Mouse (Mus musculus): ENCODE data around the gene Nop2. TPM values are rescaled to one million over a fixed set of nuclear protein-coding genes. Genes with fewer than 3 reads are reported as not detected.
A peak's percentile ranks its signal among the peaks of the same experiment; 100 is the strongest.

The Nop2 gene
- 10 to 100 TPM; 29.5 TPM for total RNA-seq (2021)

- DNase-seq (ENCODE audit: extremely low spot score in 1 of 2, low spot score in 1 of 2), result peak; percentile 63 to 72
Observed at GRCm38 (mm10) chr6:125131302-125132156, at the start of gene Nop2. Gene Nop2 (plus strand): TSS chr6:125131909.

- no peak for DNase-seq (ENCODE audit: extremely low spot score in 1 of 2, low spot score in 1 of 2)
Observed at GRCm38 (mm10) chr6:125082801-125083386, 48.8 kb upstream of the Nop2 start.

GRCm38 (mm10) chr6:125084424-125084823 is 47.3 kb upstream of the Nop2 start:
- peak in 1 of 2 experiments; percentile 48 for DNase-seq (ENCODE audit: extremely low spot score in 1 of 2, low spot score in 1 of 2)

DNA sequence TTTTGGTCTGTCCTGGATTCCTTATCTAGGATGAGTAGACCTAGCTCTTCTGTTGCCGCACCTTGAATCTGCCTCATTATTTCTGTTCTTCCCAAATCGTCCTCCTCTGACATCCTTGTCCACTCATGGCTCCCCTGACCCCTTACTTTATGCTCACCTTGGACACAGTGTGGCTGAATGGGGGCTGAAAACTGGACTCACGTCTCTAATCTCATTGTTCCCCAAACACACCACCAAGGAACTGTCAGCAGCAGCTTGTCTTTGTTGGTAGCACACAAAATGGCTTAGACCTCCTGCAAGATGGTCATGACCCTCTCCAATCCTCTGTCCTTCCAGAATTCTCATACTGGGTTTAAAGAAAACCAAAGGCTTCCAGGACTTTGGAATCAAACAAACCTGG is 43.8 kb upstream of the Nop2 start:
- DNase-seq (ENCODE audit: extremely low spot score in 1 of 2, low spot score in 1 of 2), result no peak

DNA sequence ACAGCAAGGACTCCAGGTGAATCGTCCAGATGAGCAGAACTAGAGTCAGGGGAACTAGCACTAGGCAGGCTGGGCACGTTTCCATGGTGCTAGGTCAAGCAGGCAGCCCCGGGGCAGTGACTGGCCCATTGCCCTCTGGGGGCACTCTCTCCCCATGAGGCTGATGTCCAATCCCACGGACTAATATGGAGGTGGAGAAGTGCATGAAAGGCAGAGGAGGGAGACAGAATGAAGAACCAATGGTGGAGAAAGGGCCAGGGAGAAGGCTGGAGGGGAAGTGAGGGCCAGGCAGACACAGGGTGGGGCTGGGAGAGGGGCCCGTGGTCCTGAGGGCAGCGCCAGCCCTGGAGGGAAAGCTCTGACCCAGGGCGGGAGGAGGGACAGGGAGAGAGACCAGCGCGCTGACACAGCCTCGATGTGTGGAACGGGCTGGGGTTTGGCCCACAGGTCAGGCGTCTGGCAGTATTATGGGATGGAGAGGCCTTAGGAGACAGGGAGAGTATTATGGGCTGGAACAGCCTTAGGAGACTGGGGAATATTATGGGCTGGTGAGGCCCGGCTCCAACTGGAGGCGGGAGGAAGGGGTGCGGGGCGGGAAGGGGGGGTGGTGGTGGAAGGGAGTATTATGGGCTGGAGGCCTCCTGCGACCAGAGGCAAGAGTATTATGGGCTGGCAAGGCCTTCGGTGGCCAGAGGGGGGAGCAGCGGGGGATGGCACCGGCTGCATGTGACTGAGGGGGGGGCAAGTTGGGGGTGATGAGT is 43.0 kb upstream of the Nop2 start:
- DNase-seq (ENCODE audit: extremely low spot score in 1 of 2, low spot score in 1 of 2), result peak in 1 of 2 experiments; percentile 48

DNA sequence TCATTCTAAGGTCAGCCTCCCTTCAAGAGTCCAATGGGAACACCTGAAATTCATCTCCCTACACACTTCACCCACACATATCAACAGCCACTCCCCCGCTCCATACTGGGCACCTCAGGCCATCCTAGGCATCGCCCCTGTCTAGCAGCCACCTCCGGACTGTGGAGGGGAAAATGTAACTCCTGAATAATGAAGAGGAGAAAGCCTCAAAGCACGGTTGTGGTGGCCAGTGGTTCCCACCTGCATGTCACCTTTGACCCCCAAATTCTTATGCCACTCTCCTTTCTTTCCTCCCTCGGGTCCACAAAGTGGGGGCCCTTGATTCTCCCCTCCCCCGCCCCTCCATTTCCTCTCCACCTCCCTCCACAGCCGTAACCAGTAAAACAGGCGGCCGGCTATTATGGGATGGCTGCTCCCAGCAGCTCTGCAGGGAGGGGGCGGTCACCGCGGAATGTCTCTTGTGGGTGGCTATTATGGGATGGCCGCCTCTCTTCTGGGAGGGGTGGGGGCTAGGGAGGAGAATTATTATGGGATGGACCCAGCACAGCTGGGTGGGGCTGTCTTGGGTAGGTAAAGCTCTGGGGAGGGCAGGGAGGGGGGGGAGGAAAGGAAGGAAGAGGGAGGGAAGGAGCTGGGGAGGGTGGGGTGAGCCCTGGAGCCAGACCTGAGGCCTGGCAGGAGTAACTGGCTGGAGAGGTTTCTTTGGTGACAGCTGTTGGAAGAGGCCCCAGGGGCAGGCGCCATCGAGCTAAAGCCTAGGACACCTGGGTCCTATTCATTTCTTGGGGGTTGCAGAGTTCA is 42.0 kb upstream of the Nop2 start:
- DNase-seq (ENCODE audit: extremely low spot score in 1 of 2, low spot score in 1 of 2), result peak; percentile 61 to 62

DNA sequence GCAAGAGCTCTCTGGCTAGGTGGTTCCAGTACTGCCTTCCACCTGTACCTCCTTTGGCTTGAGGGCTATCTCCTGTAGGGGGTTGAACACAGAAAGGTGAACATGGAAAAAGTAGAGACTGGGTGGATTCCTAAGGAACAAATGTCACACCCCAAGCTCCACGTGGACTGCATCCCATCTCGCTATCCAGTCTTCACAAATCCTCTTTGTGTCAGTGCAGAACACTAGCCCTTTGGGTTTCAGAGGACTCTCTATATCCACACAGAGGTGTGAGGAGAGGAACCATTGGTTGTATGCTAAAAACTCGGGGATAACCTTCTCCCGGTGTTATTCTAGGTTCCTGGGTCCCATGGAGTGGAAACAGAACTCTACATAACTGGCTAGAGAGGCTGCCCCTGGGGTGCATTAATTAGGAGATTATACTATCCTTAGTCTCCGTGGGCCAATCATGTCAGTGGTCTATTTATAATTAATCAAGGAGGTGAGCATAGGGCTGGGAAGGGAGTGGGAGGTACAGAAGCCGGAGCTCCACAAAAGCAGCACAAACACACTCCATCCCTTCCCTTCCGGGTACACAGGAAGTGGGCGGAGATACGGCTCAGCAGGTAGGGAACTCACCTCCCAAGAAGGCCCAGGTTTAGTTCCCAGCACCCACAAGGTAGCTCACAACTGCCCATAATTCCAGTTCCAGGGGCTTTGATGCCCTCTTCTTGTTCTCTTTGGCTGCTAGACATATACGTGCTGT is 41.2 kb upstream of the Nop2 start:
- DNase-seq (ENCODE audit: extremely low spot score in 1 of 2, low spot score in 1 of 2), result no peak

- DNase-seq (ENCODE audit: extremely low spot score in 1 of 2, low spot score in 1 of 2), result no peak
Observed at GRCm38 (mm10) chr6:125092372-125092771, 39.3 kb upstream of the Nop2 start.

DNA sequence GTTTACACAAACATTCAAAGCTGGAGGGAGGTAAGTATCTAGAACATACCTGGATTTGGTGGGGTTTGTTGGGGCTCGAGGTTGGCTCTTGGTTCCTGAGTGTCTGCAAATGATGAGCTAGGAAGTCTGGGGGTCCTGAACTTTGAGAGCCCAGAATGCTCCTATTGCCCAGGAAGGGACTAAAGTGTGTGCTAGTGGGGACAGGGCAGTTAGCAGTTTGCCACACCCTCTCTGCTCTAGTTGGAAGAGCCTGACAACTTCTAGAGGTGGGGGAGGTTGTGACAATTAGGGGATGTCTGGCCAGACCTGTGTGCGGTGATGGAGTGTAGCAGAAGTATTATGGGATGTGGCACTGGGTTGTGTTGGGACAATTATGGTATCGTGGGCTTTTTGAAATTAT is 36.9 kb upstream of the Nop2 start:
- no peak for DNase-seq (ENCODE audit: extremely low spot score in 1 of 2, low spot score in 1 of 2)

DNA sequence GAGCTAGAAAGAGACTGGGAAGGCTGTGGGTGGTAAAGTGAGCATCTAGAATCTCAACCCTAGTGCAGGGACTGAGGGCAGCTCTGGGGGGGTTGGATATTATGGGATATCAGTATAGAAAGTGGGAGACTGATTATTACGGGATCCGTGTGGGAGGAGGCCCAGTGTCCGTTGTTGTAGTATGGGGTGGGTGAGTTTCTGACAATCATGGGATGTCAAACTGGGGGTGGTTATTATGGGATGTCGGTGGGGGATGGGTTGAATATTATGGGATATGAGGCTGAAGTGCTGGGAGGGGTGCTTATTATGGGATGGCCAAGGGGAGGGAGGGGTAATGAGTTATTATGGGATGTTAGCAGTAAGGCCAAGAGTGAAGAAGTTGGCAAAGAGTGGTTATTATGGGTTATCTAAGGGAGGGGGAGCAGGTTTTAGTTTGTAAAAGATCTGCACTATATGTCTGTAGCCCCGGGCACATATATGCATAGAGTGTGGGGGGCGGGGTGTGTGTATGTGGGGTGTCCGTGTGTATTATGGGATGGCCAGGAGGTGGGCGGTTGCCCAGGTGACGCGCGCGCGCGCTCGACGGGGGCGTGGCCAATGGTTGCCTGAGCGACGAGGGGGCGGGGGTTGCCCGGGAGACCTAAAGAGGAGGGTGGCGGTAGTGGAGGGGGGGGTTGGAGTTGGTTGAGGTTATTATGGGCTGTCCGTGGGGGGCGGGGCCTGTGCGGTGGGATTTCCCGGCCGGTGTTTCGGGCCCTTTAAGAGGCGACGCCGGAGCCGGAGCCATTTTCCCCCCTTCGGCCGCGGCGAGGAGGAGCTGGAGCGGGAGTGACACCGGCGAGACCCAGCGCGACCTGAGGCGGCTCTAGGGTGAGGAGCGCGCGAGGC is 36.1 kb upstream of the Nop2 start, which contains the start of gene Chd4:
TSS of gene Chd4 (plus strand) at position 591 of the 888 bp plus-strand sequence.
- peak; percentile 86 to 93 for DNase-seq (ENCODE audit: extremely low spot score in 1 of 2, low spot score in 1 of 2)

DNA sequence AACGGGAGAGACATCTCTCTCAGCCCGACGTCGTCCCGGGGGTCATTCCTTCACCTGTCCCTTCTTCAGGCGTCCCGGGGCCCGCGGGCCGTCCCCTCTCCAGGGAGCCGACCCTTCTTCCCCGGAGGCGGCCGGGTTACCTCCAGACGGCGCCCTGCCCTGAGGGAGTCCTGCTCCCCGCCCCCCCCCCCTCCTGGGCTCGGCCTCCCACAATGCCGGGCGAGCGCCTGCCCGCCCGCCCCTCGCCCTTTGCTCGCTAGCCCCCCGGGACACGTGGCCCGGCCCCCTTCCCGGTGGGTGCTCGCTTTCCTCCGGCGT is 35.5 kb upstream of the Nop2 start:
- no peak for DNase-seq (ENCODE audit: extremely low spot score in 1 of 2, low spot score in 1 of 2)

DNA sequence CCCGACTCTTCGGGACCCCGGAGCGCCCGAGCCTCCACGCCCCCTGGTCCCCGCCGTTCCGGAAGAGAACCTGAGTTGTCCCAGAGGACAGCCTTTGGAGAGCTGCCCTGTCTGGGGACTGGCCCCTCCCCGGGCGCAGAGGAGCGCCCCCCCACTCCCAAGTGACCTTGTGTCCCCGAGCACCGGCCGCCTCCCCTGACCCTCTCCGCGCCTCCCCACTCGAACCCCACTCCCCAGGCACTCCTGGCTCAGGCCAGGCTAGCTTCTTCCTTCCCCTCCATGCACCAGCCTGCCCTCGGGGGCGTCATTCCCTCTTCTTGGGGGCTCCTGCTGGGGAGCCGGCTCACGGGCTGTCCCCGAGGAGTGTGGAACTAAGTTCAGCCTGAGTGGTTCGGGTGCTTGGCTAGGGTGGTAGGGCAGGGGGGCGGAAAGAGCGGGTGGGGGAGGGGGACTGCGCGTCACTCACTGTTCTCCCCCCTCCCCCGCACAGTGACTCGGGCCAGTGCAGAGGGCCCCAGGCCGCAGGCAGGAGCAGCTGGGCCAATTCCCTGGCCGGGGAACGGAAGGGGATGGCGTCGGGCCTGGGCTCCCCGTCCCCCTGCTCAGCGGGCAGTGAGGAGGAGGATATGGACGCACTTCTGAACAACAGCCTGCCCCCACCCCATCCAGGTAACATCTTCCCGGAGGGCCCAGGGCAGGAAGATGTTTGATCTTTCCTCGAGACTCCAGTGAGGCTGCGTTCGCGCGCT is 34.9 kb upstream of the Nop2 start:
- DNase-seq (ENCODE audit: extremely low spot score in 1 of 2, low spot score in 1 of 2), result peak in 1 of 2 experiments; percentile 35

- peak in 1 of 2 experiments; percentile 31 for DNase-seq (ENCODE audit: extremely low spot score in 1 of 2, low spot score in 1 of 2)
Observed at GRCm38 (mm10) chr6:125097346-125097689, 34.4 kb upstream of the Nop2 start.

DNA sequence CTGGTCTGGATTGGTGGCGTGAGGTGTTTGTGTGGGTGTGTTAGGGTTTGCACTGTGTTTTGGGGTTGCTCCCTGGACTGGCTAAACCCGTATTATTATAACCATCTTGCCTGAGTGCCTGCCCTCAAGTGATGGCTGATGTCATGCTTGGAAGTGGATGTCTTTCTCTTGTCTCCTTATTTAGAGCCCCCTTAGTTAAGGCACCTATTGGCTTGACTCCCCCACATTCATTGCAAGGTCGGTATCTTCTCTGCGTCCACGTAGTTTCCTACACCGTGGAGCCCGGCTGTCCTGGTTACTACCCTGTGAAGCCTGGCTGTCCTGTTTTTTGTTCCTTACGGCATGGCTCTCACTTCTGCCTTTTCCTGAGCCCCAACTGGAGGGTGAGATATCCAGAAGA is 33.8 kb upstream of the Nop2 start:
- no peak for DNase-seq (ENCODE audit: extremely low spot score in 1 of 2, low spot score in 1 of 2)

GRCm38 (mm10) chr6:125098513-125098912 is 33.2 kb upstream of the Nop2 start:
- DNase-seq (ENCODE audit: extremely low spot score in 1 of 2, low spot score in 1 of 2), result no peak

GRCm38 (mm10) chr6:125099421-125099971 is 32.2 kb upstream of the Nop2 start:
- no peak for DNase-seq (ENCODE audit: extremely low spot score in 1 of 2, low spot score in 1 of 2)

- no peak for DNase-seq (ENCODE audit: extremely low spot score in 1 of 2, low spot score in 1 of 2)
Observed at GRCm38 (mm10) chr6:125101444-125101843, 30.3 kb upstream of the Nop2 start.

GRCm38 (mm10) chr6:125104223-125104622 is 27.5 kb upstream of the Nop2 start:
- no peak for DNase-seq (ENCODE audit: extremely low spot score in 1 of 2, low spot score in 1 of 2)
